Mouse (Mus musculus) erythroblast, embryonic 14.5 days (primary cell): ENCODE data around the gene Acnat1.

Experiments
- GATA1 ChIP-seq: IDR thresholded peaks from 2 replicates; pipeline ENCODE4 v1.6.1; 2012; ENCODE audit warnings: low read length, inconsistent platforms, mixed read lengths
- TAL1 ChIP-seq: IDR thresholded peaks from 3 replicates; pipeline ENCODE4 v1.6.1; 2012; ENCODE audit warnings: low read length, inconsistent platforms, mixed read lengths

DNA sequence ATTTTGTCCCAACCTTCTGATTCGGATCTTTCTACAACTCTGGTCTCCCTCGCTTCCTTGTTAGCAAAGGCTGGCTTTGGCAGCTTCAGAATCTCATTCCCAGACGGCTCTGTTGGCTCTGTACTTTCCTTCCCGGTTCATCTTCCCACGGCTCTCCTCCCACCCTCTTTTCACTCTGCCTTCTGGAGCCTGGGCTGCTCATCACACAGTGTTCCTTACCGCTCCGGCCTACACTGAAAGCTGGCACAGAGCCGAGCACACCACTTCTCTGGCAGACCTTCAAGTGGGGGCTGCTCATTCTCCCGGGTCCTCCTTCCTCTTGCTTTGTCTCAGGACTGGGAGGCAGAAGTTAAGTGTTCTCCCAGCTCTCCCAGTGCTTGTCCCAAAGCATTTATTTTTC lies 48.9 kb upstream of the Acnat1 start:
- TF ChIP-seq TAL1 = no peak
- no peak for TF ChIP-seq GATA1
